Mouse (Mus musculus): ENCODE results near the gene Tns3. TPM values are rescaled to one million over a fixed set of nuclear protein-coding genes. Genes with fewer than 3 reads are reported as not detected.

Gene Tns3
- total RNA-seq, 2 experiments from 2014 or later: 21.1 to 23.2 TPM

DNA sequence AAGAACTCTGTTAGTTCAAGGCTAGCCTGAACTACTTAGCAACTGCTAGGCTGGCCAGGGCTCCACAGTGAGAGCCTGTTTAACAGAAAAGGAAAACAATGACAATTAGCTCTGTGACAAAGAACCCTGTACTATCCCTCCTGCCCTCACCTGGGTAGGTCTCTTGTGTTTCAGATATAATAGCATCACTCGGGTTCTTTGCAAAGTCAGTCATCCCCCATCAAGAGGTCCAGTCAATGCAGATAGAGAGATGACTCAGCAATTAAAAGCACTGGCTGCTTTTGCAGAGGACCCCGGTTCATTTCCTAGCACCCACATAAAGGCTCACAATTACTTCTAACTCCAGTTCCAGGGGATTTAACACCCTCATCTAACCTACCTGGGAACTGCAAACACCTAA is 78.0 kb downstream of the Tns3 start:
- intact Hi-C loops (cut with DNase I): loop anchor here (5.0 kb wide), 1 partner anchor 76 kb away; the partner anchor contains the start of gene Tns3

DNA sequence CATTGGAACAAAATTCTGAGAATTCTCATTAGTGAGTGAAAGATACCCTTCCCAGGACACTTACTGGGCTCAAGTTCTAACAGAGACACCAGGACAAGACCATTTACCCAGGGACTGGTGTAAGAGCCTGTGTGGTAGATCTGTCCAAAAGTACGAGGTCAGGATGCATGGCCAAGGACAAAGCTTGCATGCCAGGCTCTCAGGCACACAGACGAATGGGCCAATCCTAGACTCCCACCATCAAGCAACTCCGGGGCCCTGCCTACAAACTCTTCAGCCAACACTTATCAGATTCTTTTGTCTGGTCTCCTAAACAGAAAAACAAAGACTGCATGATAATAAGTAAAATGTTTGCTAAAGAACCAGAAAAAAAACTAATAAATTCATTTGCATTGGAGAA is 78.6 kb downstream of the Tns3 start:
- intact Hi-C loops (cut with DNase I): loop anchor here (5.0 kb wide), 1 partner anchor 77 kb away; the partner anchor contains the start of gene Tns3
- DNase-seq: no peak

More for the DNA sequence above, 78.0 kb downstream of the Tns3 start:
- no peak for DNase-seq

- DNase-seq: no peak
- intact Hi-C loops (cut with DNase I): loop anchor here (5.0 kb wide), 1 partner anchor 77 kb away; the partner anchor contains the start of gene Tns3
Measured at GRCm38 (mm10) chr11:8584925-8585324, 79.4 kb downstream of the Tns3 start.

DNA sequence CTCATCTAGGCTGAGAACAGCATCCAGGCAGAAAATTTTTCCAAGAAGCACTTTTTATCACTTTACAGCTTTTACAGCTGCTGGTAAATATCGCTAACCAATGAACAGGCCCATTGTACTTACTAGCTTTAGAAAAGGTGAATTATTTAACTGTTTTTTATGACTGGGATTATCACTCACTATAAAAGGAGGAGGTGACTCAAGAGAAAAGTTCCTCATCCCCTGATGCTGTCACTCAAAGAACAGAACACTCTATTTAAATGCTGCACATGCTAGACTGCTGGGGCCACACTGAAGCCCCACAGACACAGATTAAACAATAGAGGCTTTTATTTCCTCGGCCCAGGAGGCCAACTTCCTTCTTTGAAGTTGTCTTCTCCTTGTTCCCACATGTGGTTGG is 80.0 kb downstream of the Tns3 start:
- no peak for DNase-seq
- intact Hi-C loops (cut with DNase I): no loop called here

DNA sequence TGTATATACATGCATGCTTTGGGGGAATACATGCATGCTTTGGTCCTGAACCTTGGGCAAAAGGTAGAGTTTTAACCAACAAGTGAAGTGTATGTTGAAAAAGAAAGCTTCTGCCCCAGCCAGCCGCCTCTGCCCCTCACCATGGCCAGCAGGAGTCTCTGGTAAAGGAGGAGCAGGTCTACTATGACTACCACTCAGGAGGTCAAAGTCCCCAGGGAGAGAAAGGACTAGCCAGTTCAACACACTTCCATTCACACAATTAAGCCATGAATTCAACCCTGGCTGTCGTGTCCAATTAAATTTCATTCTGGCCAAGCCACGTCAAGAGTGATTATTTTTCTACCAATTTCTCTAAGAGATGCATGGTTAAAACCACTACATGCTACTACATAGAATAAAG is 81.2 kb downstream of the Tns3 start:
- no peak for DNase-seq
- intact Hi-C loops (cut with DNase I): no loop called here

DNA sequence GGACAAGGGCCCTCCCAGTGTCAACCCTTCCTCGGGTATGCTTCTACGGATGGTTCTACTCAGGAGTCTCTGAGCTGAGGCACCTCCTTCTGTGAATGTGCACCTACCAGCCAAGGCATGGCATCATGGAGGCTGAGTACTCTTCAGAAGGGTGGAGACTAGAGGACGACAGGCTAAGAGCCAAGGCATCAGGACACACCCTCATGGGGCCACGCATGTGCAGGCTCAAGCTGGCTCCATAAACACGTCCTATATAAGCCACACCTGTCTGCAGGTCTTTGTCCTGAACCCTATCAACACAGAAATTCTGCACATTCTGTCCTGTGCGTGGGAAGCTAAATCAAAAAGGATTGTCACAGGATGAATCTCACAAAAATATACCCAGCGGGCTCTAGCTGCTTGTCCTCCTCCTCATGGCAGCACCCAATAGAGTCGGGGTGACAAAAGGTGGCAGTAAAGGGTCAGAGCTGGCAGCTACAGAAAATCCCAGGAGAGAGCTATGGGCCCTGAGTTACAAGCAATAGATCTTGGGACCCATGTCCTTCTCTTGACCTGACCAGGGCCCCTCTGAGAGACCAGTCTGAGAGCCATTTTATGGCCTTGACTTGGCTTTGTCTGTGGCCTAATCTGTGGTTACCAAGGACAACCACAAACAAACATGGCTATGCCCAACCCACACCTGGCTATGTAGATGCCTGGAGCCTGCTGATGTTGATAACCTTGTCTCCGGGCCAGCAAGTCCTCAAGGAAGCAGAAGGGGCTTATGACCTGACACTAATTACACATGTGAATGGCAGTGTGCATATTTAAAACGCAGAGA is 82.0 kb downstream of the Tns3 start:
- peak; percentile 19 to 41 for DNase-seq
- intact Hi-C loops (cut with DNase I): no loop called here

GRCm38 (mm10) chr11:8579789-8580188 is 84.5 kb downstream of the Tns3 start:
- intact Hi-C loops (cut with DNase I): no loop called here
- peak; percentile 43 to 63 for DNase-seq

- intact Hi-C loops (cut with DNase I): no loop called here
- DNase-seq: no peak
Measured at GRCm38 (mm10) chr11:8575217-8576180, 88.8 kb downstream of the Tns3 start.

GRCm38 (mm10) chr11:8574562-8574961 is 89.8 kb downstream of the Tns3 start:
- intact Hi-C loops (cut with DNase I): no loop called here
- DNase-seq: no peak

- no peak for DNase-seq
- intact Hi-C loops (cut with DNase I): no loop called here
Measured at GRCm38 (mm10) chr11:8572762-8573161, 91.6 kb downstream of the Tns3 start.

- intact Hi-C loops (cut with DNase I): no loop called here
- no peak for DNase-seq
Measured at GRCm38 (mm10) chr11:8569232-8570028, 94.9 kb downstream of the Tns3 start.

- intact Hi-C loops (cut with DNase I): no loop called here
- DNase-seq: no peak
Measured at GRCm38 (mm10) chr11:8568829-8569228, 95.5 kb downstream of the Tns3 start.

- intact Hi-C loops (cut with DNase I): no loop called here
- no peak for DNase-seq
Measured at GRCm38 (mm10) chr11:8566250-8566853, 98.0 kb downstream of the Tns3 start.

- DNase-seq: no peak
- intact Hi-C loops (cut with DNase I): no loop called here
Measured at GRCm38 (mm10) chr11:8558761-8559282, 105.5 kb downstream of the Tns3 start.

DNA sequence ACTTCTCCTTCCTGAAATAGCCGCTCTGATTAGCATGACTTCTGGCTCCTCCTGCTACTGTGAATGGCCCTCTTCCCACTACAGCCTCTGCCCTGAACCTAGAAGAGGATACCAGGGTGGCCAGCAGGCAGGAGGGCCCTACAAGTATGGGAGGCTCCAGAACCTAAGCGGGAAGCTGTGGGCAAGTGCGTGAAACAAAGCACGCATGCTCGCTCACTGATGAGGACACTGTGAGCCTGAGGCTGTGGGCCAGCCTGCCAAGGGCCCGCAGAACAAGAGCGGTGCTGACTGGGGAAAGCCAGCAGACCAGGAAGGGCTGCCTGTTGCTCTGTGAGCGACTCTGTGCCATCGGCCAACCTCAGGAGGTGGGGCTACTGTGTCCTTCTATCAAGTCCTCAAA is 106.1 kb downstream of the Tns3 start:
- intact Hi-C loops (cut with DNase I): no loop called here
- DNase-seq: peak; percentile 16 to 28

DNA sequence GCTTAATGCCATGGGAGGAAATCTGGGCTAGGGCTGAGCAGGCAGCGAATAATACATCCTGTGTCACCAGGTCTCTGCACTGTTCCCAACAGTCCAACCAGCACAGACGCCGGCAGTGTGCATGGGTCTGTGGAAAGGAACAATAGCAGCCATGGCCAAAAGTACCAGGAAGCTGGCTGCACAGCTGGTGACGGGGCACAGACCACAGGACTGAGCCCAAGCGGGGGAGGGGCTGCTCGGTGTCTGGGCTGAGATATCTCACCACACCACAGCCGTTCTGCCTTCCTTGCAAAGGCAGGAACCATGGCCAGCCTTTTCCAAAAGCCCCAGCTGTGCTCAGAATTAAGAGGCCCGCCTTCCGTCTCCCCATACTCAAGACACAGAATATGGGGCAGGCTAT is 107.3 kb downstream of the Tns3 start:
- DNase-seq: peak; percentile 48 to 53
- intact Hi-C loops (cut with DNase I): no loop called here

GRCm38 (mm10) chr11:8551710-8552109 is 112.6 kb downstream of the Tns3 start:
- intact Hi-C loops (cut with DNase I): no loop called here
- DNase-seq: no peak

DNA sequence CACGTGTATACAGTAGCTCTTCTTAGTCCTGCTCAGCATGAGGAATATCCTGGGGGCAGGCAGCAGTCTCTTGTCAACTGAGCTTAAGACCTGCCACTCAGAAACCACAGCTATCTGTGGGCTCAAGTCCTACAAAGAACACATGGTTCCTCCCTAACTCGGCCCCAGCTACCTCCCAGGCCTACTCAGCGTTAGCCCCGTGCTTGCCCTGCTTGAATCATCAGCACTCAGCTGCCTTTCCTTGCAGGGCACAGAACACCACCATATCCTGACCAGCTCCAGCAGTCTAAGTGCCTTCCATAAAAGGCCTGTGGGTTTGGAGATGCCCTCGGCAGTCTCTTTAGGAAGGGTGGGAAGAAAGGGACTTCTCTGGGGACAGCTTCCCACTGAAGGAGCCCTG is 116.7 kb downstream of the Tns3 start:
- intact Hi-C loops (cut with DNase I): loop anchor here (2.0 kb wide), 1 partner anchor 115 kb away; no protein-coding TSS in a partner anchor
- DNase-seq: no peak

DNA sequence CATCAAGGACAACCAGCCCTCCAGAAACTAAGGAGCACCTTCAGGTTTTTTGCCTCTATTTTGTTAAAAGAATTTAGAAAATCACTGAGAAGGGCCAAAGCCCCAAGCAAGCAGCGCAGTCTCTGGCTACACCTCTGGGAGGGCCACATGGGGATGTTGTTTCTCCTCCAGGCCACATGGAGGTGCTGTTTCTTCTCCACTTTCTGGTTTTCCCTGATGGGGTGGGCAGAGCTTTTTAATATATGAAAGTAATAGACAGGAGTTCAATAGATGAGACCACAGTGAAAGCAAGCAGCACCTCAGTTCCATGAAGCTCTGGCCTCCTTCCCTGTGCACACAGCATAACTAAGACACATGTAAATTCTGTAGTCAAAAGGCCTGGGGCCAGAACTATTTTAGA is 118.5 kb downstream of the Tns3 start:
- peak in 1 of 2 experiments; percentile 49 for DNase-seq
- intact Hi-C loops (cut with DNase I): loop anchor here (2.0 kb wide), 1 partner anchor 117 kb away; no protein-coding TSS in a partner anchor

DNA sequence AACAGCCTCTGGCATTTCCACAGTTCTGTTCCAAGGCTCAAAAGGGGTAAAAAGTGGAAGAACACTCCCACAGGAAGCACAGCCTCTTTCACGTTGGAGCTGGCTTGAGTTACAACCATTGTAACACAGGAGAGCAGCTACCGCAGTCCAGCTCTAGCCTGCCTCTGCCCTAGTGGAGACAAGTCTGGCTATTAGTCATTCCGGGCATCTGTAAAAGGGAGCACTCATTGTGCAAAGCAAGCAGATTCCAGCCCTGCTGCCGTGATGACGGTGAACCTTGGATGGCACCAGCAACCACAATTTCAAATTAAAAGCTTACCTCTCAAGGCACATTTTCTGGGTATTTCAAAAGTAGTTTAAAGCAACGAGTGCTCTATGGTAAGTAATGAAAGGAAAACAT is 120.0 kb downstream of the Tns3 start:
- DNase-seq: no peak
- intact Hi-C loops (cut with DNase I): no loop called here

All from heart, postnatal 14 days (tissue).